Mouse (Mus musculus) liver, embryonic 14.5 days (tissue): ENCODE data around the gene Ager. TPM values are rescaled to one million over a fixed set of nuclear protein-coding genes. Genes with fewer than 3 reads are reported as not detected.

ENCODE experiments used
- ATAC-seq: fragments of 200-750 bp; cut with Nextera tagmentation; 2 replicates; pipeline ENCODE4 v1.8.0; 2017; ENCODE audit warnings: moderate number of reproducible peaks, mild to moderate bottlenecking, moderate library complexity; ENCODE audit not compliant: insufficient read depth
- DNase-seq, 3 experiments: peaks; one replicate each; pipeline ENCODE4 v3.0.0-alpha.2; 2012 to 2013; ENCODE audit warnings: low read depth in 3 of 3, low spot score in 3 of 3
- H3K27ac ChIP-seq: fragments of 300-500 bp; sonication (generic); 2 replicates; pipeline ENCODE4 v1.5.1; 2014; ENCODE audit warnings: moderate library complexity, mild to moderate bottlenecking, control low read depth, inconsistent platforms
- H3K27me3 ChIP-seq: fragments of 300-500 bp; sonication (generic); 2 replicates; pipeline ENCODE4 v1.6.1; 2014; ENCODE audit warnings: mild to moderate bottlenecking, low read length, moderate library complexity; ENCODE audit not compliant: control insufficient read depth, insufficient read depth
- H3K36me3 ChIP-seq: fragments of 300-500 bp; sonication (generic); replicated peaks from 2 replicates; pipeline ENCODE4 v1.6.1; 2014; ENCODE audit warnings: low read depth; ENCODE audit not compliant: control insufficient read depth, insufficient read depth
- H3K4me1 ChIP-seq, 2 experiments: fragments of 200-500 bp in 1 of 2; fragments of 300-500 bp in 1 of 2; sonication (generic) in 1 of 2; replicated peaks; 2 replicates each; pipeline ENCODE4 v1.6.1; 2012 to 2014; ENCODE audit warnings: antibody characterized with exemption in 1 of 2, inconsistent platforms in 1 of 2, low read length in 1 of 2; ENCODE audit not compliant: control insufficient read depth in 2 of 2, insufficient read depth in 2 of 2
- H3K4me2 ChIP-seq: fragments of 300-500 bp; sonication (generic); 2 replicates; pipeline ENCODE4 v1.6.1; 2014; ENCODE audit warnings: low read depth, mild to moderate bottlenecking, control low read depth, moderate library complexity
- H3K4me3 ChIP-seq, 2 experiments: fragments of 200-500 bp in 1 of 2; fragments of 300-500 bp in 1 of 2; sonication (generic) in 1 of 2; 2 replicates each; pipeline ENCODE4 v1.5.1; 2012 to 2014; ENCODE audit warnings: low read depth in 2 of 2, low read length in 2 of 2, mild to moderate bottlenecking in 2 of 2, control low read depth in 1 of 2, inconsistent platforms in 1 of 2, moderate library complexity in 1 of 2; ENCODE audit not compliant: insufficient read depth in 1 of 2
- H3K9ac ChIP-seq: fragments of 300-500 bp; sonication (generic); replicated peaks from 2 replicates; pipeline ENCODE4 v1.6.1; 2014; ENCODE audit warnings: mild to moderate bottlenecking, control low read depth, moderate library complexity
- H3K9me3 ChIP-seq: fragments of 300-500 bp; sonication (generic); 2 replicates; pipeline ENCODE4 v1.6.1; 2016; ENCODE audit warnings: low read length, mixed read lengths; ENCODE audit not compliant: control insufficient read depth
- CTCF ChIP-seq: IDR thresholded peaks from 2 replicates; pipeline ENCODE4 v1.5.1; 2016; ENCODE audit warnings: antibody characterized with exemption, low read depth, control low read depth
- EP300 ChIP-seq: IDR thresholded peaks from 2 replicates; pipeline ENCODE4 v1.6.1; 2016; ENCODE audit warnings: antibody characterized with exemption, low read depth
- WGBS: fragments of 180-500 bp; shearing (Covaris S2); extraction: QIAGEN DNeasy Blood & Tissue Kit; methylation state at CpG from one replicate; pipeline ENCODE4 v1.1.7; 2014; ENCODE audit not compliant: insufficient replicate concordance; 5-methylcytosine and 5-hydroxymethylcytosine counted together
- polyA plus RNA-seq, 2 experiments: library from polyadenylated mRNA; depleted of rRNA in 1 of 2; stranded (reverse) in 1 of 2; unstranded in 1 of 2; fragments of >200 nt; fragmentation: Nextera tagmentation in 1 of 2; extraction: Ambion mirVana in 1 of 2; gene quantifications; 2 replicates each; pipeline versions ENCODE4 v1.2.1 to v1.2.3; 2012 to 2014

Ager gene
- polyA plus RNA-seq, 2 experiments: 0.41 to 1.3 TPM

GRCm38 (mm10) chr17:34589206-34589605 is 8.5 kb upstream of the Ager start:
- ATAC-seq (no peak), DNase-seq (no peak)
- no peak overlapping the region for H3K9ac ChIP-seq
- WGBS: 30% methylated on average over 7 of the region's 7 CpGs
- no peak overlapping the region for H3K27ac ChIP-seq
- no peak for TF ChIP-seq EP300
- no peak for TF ChIP-seq CTCF
- H3K9me3 ChIP-seq: no peaks in the 10 kb centered on the region
- H3K4me2 ChIP-seq: peak overlapping the region; percentile 45
- H3K4me3 ChIP-seq: no peak overlapping the region
- no peaks in the 10 kb centered on the region for H3K27me3 ChIP-seq
- peaks cover 21 to 29% of the 10 kb centered on the region in 2 experiments for H3K4me1 ChIP-seq
- no peaks in the 10 kb centered on the region for H3K36me3 ChIP-seq

GRCm38 (mm10) chr17:34589681-34590101 is 8.0 kb upstream of the Ager start, which contains the start of gene Gpsm3:
Gpsm3 (plus strand) TSS chr17:34589806.
- Histone ChIP-seq H3K36me3 (no peaks in the 10 kb centered on the region), H3K27ac (no peak within 1 kb of the TSS), H3K4me2 (peak within 1 kb of the TSS; percentile 89), H3K4me3 (peak within 1 kb of the TSS; percentile 3 to 34), H3K4me1 (peaks cover 21 to 29% of the 10 kb centered on the region in 2 experiments), H3K27me3 (no peaks in the 10 kb centered on the region), H3K9me3 (no peaks in the 10 kb centered on the region), H3K9ac (no peak within 1 kb of the TSS)
- DNase-seq (no peak), ATAC-seq (no peak)
- 5% methylated on average over 7 of the region's 7 CpGs for WGBS
- no peak for TF ChIP-seq EP300
- no peak for TF ChIP-seq CTCF

GRCm38 (mm10) chr17:34590154-34590987 is 7.3 kb upstream of the Ager start:
- H3K4me1 ChIP-seq: peaks cover 21 to 29% of the 10 kb centered on the region in 2 experiments
- H3K4me2 ChIP-seq: peak overlapping the region; percentile 86
- 0 out of 2 replicates have a peak, but pooled peaks have one; percentile 11 for TF ChIP-seq CTCF
- TF ChIP-seq EP300: no peak
- ATAC-seq: no peak
- no peak for DNase-seq
- WGBS: 51% methylated on average over 15 of the region's 15 CpGs
- H3K9ac ChIP-seq: no peak overlapping the region
- peak overlapping the region; percentile 64 for H3K27ac ChIP-seq
- H3K4me3 ChIP-seq: peak overlapping the region; percentile 3 to 34
- H3K27me3 ChIP-seq: no peaks in the 10 kb centered on the region
- no peaks in the 10 kb centered on the region for H3K9me3 ChIP-seq
- no peaks in the 10 kb centered on the region for H3K36me3 ChIP-seq

- no peak for ATAC-seq
- Histone ChIP-seq H3K9ac (peak within 1 kb of the TSS; percentile 87), H3K9me3 (no peaks in the 10 kb centered on the region), H3K27me3 (no peaks in the 10 kb centered on the region), H3K4me2 (peak within 1 kb of the TSS; percentile 86), H3K4me1 (peaks cover 21 to 29% of the 10 kb centered on the region in 2 experiments), H3K4me3 (peak within 1 kb of the TSS; percentile 62 to 74), H3K36me3 (no peaks in the 10 kb centered on the region), H3K27ac (peak within 1 kb of the TSS; percentile 64)
- WGBS: 6% methylated on average over 21 of the region's 21 CpGs
- TF ChIP-seq EP300 (no peak), CTCF (no peak)
- no peak for DNase-seq
These were observed 6.4 kb upstream of the Ager start, which contains the start of gene Pbx2 for GRCm38 (mm10) chr17:34591029-34591993. Pbx2 (plus strand) TSS chr17:34591266.
